Comparison of ENCODE assay signal across 9 mouse cellular contexts in the genomic region with DNA sequence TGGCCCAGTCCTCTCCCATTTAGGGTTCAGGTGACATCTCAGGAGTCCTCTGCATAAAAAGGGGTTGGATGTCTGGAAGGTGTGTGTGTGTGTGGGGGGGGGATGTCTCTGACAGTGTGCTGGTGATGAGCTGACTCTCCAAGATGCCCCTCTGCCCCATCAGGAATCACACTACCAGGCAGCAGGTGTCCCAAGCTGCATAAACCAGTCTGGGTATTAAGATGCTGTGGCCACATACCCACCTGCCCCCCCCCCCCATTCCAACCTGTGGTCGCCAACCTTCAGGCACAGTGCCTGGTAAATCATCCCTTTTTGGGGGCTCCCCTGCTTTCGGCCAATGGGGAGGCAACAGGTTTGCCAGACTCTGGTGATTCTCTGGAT. TPM values are rescaled to one million over a fixed set of nuclear protein-coding genes. Genes with fewer than 3 reads are reported as not detected.
DNase-seq lines count a peak whose midpoint lies in the region; ATAC-seq and TF ChIP-seq lines count a peak whose summit lies in the region.
"Had no signal": no experiment of that assay in that cellular context is flagged by ENCODE, and none has a peak within 500 bp of the region (broad histone marks: within the 10 kb centered on the region; RNA-seq: fewer than 3 reads in every experiment).

No protein-coding gene starts in this region.

- no peak for TF ChIP-seq CTCF in lung, embryonic 14.5 days (IDR thresholded peaks at IDR 0.05; ENCODE audit: low read depth)
- TF ChIP-seq CTCF in intestine, postnatal 0 days (IDR thresholded peaks at IDR 0.05; ENCODE audit: low read depth), result no peak

- H3K9ac ChIP-seq in lung, embryonic 14.5 days, result no peak overlapping the region
- peak overlapping the region; percentile 47; the same call in 1 of the 2 replicates for H3K9ac ChIP-seq in forebrain, embryonic 14.5 days (ENCODE audit: low read length)
- H3K9ac ChIP-seq in intestine, postnatal 0 days (ENCODE audit: low read depth, low read length), result no peak overlapping the region
- no peak overlapping the region for H3K9ac ChIP-seq in neural tube, embryonic 15.5 days (replicated peaks)
- H3K9ac ChIP-seq: liver, embryonic 15.5 days had no signal

- DNase-seq in lung, embryonic 14.5 days, result no peak
- no peak for DNase-seq in lung, postnatal 36 days
- no peak for DNase-seq in forebrain, embryonic 14.5 days (ENCODE audit: low spot score)
- DNase-seq in natural killer cell, adult 2 months (ENCODE audit: low spot score in 2 of 2), result no peak
- DNase-seq in left cerebral cortex, adult 18-20 months (ENCODE audit: low spot score in 2 of 2), result no peak

- no peaks in the 10 kb centered on the region for H3K36me3 ChIP-seq in lung, embryonic 14.5 days (ENCODE audit: insufficient read depth)
- H3K36me3 ChIP-seq in forebrain, embryonic 14.5 days (ENCODE audit: control insufficient read depth, insufficient read depth, low read length), result no peaks in the 10 kb centered on the region
- H3K36me3 ChIP-seq in intestine, postnatal 0 days (ENCODE audit: control insufficient read depth, insufficient read depth), result no peaks in the 10 kb centered on the region
- no peaks in the 10 kb centered on the region for H3K36me3 ChIP-seq in neural tube, embryonic 15.5 days
- H3K36me3 ChIP-seq: liver, embryonic 15.5 days had no signal

- H3K4me1 ChIP-seq in lung, embryonic 14.5 days (ENCODE audit: insufficient read depth), result no peaks in the 10 kb centered on the region
- H3K4me1 ChIP-seq in forebrain, embryonic 14.5 days (ENCODE audit: control insufficient read depth, insufficient read depth, low read length), result no peaks in the 10 kb centered on the region
- no peaks in the 10 kb centered on the region for H3K4me1 ChIP-seq in intestine, postnatal 0 days (replicated peaks; ENCODE audit: control insufficient read depth, insufficient read depth, low read length)
- peaks cover 3% of the 10 kb centered on the region; the same call in 1 of the 2 replicates for H3K4me1 ChIP-seq in neural tube, embryonic 15.5 days
- H3K4me1 ChIP-seq: liver, embryonic 15.5 days had no signal

- no peaks in the 10 kb centered on the region for H3K27me3 ChIP-seq in lung, embryonic 14.5 days (ENCODE audit: insufficient read depth, low read length)
- no peaks in the 10 kb centered on the region for H3K27me3 ChIP-seq in forebrain, embryonic 14.5 days (replicated peaks; ENCODE audit: control insufficient read depth, insufficient read depth, low read length)
- no peaks in the 10 kb centered on the region for H3K27me3 ChIP-seq in intestine, postnatal 0 days (replicated peaks; ENCODE audit: control insufficient read depth, insufficient read depth, low read length)
- no peaks in the 10 kb centered on the region for H3K27me3 ChIP-seq in neural tube, embryonic 15.5 days (replicated peaks)
- H3K27me3 ChIP-seq: liver, embryonic 15.5 days had no signal

- peak overlapping the region; percentile 56 for H3K4me2 ChIP-seq in lung, embryonic 14.5 days
- H3K4me2 ChIP-seq in forebrain, embryonic 14.5 days (ENCODE audit: low read length), result peak overlapping the region; percentile 55
- H3K4me2 ChIP-seq in intestine, postnatal 0 days (replicated peaks; ENCODE audit: low read depth), result peak overlapping the region; percentile 52
- H3K4me2 ChIP-seq in neural tube, embryonic 15.5 days, result peak overlapping the region; percentile 62

- ATAC-seq in lung, embryonic 14.5 days (ENCODE audit: insufficient read depth), result 0 out of 2 replicates have a peak, but pooled peaks have one; percentile 28
- peak; percentile 30; the same call in 1 of the 2 replicates for ATAC-seq in forebrain, embryonic 14.5 days
- ATAC-seq in intestine, postnatal 0 days, result no peak
- peak; percentile 58 for ATAC-seq in neural tube, embryonic 15.5 days (ENCODE audit: low FRiP score)

- WGBS in lung, embryonic 14.5 days, result 64% methylated on average over 2 of the region's 2 CpGs
- WGBS in forebrain, embryonic 14.5 days, result 42% methylated on average over 2 of the region's 2 CpGs
- whole genome bisulfite sequencing in intestine, postnatal 0 days, result 63% methylated on average over 2 of the region's 2 CpGs
- 35% methylated on average over 2 of the region's 2 CpGs for WGBS in neural tube, embryonic 15.5 days

- no peak overlapping the region for H3K27ac ChIP-seq in lung, embryonic 14.5 days (ENCODE audit: low read depth)
- no peak overlapping the region for H3K27ac ChIP-seq in forebrain, embryonic 14.5 days (ENCODE audit: low read depth, low read length)
- H3K27ac ChIP-seq in intestine, postnatal 0 days (ENCODE audit: low read depth, low read length), result no peak overlapping the region
- H3K27ac ChIP-seq in neural tube, embryonic 15.5 days (replicated peaks), result 0 out of 2 replicates have a peak overlapping the region, but pooled peaks have one; percentile 45
- H3K27ac ChIP-seq: liver, embryonic 15.5 days had no signal

- no peaks in the 10 kb centered on the region for H3K9me3 ChIP-seq in lung, embryonic 14.5 days (ENCODE audit: low read depth, low read length)
- H3K9me3 ChIP-seq in forebrain, embryonic 14.5 days (replicated peaks; ENCODE audit: control insufficient read depth, low read length), result no peaks in the 10 kb centered on the region
- H3K9me3 ChIP-seq in intestine, postnatal 0 days (ENCODE audit: control insufficient read depth), result no peaks in the 10 kb centered on the region
- no peaks in the 10 kb centered on the region for H3K9me3 ChIP-seq in neural tube, embryonic 15.5 days (replicated peaks)
- H3K9me3 ChIP-seq: liver, embryonic 15.5 days had no signal

- H3K4me3 ChIP-seq in lung, embryonic 14.5 days (ENCODE audit: low read depth, low read length), result peak overlapping the region; percentile 24; the same call in 1 of the 2 replicates
- H3K4me3 ChIP-seq in forebrain, embryonic 14.5 days (ENCODE audit: low read depth, low read length), result peak overlapping the region; percentile 26; the same call in 1 of the 2 replicates
- no peak overlapping the region for H3K4me3 ChIP-seq in intestine, postnatal 0 days (ENCODE audit: low read depth, low read length)
- H3K4me3 ChIP-seq in neural tube, embryonic 15.5 days (replicated peaks), result peak overlapping the region; percentile 38

RNA-seq across cellular contexts. Expression of a gene that starts 8.7 kb away (rescaled TPM):
- 0.25 TPM in 1 of 2 replicates, not detected in the other for polyA plus RNA-seq in lung, embryonic 14.5 days (2014; fragmentation: Nextera tagmentation; extraction: Ambion mirVana)
- polyA plus RNA-seq in forebrain, embryonic 14.5 days (2014; fragmentation: Nextera tagmentation; extraction: Ambion mirVana), result 0.24 and 0.25 TPM in 2 replicates
- polyA plus RNA-seq in intestine, postnatal 0 days (2015; fragmentation: Nextera tagmentation; extraction: Ambion mirVana), result 0.13 and 0.26 TPM in 2 replicates
- polyA plus RNA-seq in neural tube, embryonic 15.5 days (2015; fragmentation: Nextera tagmentation; extraction: Ambion mirVana), result 0.20 and 0.24 TPM in 2 replicates
- total RNA-seq in left cerebral cortex, adult 18-20 months (2021), result under 1 TPM in 1 of 2 experiments, not detected in 1; 0.35 TPM
- polyA plus RNA-seq: gonadal fat pad, adult 2 months had no signal

RNA-seq across cellular contexts. Expression of a gene that starts 41.7 kb away (rescaled TPM):
- polyA plus RNA-seq in lung, embryonic 14.5 days (2014; fragmentation: Nextera tagmentation; extraction: Ambion mirVana), result not detected in 2 replicates
- polyA plus RNA-seq in forebrain, embryonic 14.5 days (2014; fragmentation: Nextera tagmentation; extraction: Ambion mirVana), result not detected in 2 replicates
- 0.56 TPM in 1 of 2 replicates, not detected in the other for polyA plus RNA-seq in intestine, postnatal 0 days (2015; fragmentation: Nextera tagmentation; extraction: Ambion mirVana)
- not detected in 2 replicates for polyA plus RNA-seq in neural tube, embryonic 15.5 days (2015; fragmentation: Nextera tagmentation; extraction: Ambion mirVana)
- not detected for total RNA-seq in left cerebral cortex, adult 18-20 months (2021)
- polyA plus RNA-seq: gonadal fat pad, adult 2 months; liver, embryonic 15.5 days had no signal

RNA-seq across cellular contexts. Expression of a gene that starts 45.7 kb away (rescaled TPM):
- 65.6 and 72.5 TPM in 2 replicates for polyA plus RNA-seq in lung, embryonic 14.5 days (2014; fragmentation: Nextera tagmentation; extraction: Ambion mirVana)
- 115 and 145 TPM in 2 replicates for polyA plus RNA-seq in forebrain, embryonic 14.5 days (2014; fragmentation: Nextera tagmentation; extraction: Ambion mirVana)
- 38.4 and 39.1 TPM in 2 replicates for polyA plus RNA-seq in intestine, postnatal 0 days (2015; fragmentation: Nextera tagmentation; extraction: Ambion mirVana)
- polyA plus RNA-seq in neural tube, embryonic 15.5 days (2015; fragmentation: Nextera tagmentation; extraction: Ambion mirVana), result 177 and 219 TPM in 2 replicates
- 100 to 1,000 TPM; 256 to 258 TPM for total RNA-seq in left cerebral cortex, adult 18-20 months (2021)
